Mouse (Mus musculus) heart, embryonic 16.5 days (tissue): ENCODE data around the gene Tdpoz2. TPM values are rescaled to one million over a fixed set of nuclear protein-coding genes. Genes with fewer than 3 reads are reported as not detected.

Source experiments
- polyA plus RNA-seq: library from polyadenylated mRNA; unstranded; fragments of >200 nt; fragmentation: Nextera tagmentation; extraction: Ambion mirVana; gene quantifications from 2 replicates; pipeline ENCODE4 v1.2.1, GENCODE M21; 2015

The Tdpoz2 gene
- polyA plus RNA-seq, 1 experiment from 2014 or later: not detected

Other genes with a start within 250 kb of the Tdpoz2 start
- gene Tchh, start 210.4 kb downstream of the Tdpoz2 start, polyA plus RNA-seq: 0.70 and 0.86 TPM in 2 replicates
- not detected in 2 replicates for gene Tchhl1, start 183.9 kb downstream of the Tdpoz2 start, polyA plus RNA-seq
- 709 and 778 TPM in 2 replicates for gene S100a11, start 132.2 kb downstream of the Tdpoz2 start, polyA plus RNA-seq
- 222 and 243 TPM in 2 replicates for gene S100a10, start 97.6 kb downstream of the Tdpoz2 start, polyA plus RNA-seq
- not detected in 2 replicates for gene Tdpoz1, start 23.6 kb upstream of the Tdpoz2 start, polyA plus RNA-seq
- not detected in 2 replicates for gene Gm37596, start 40.4 kb upstream of the Tdpoz2 start, polyA plus RNA-seq
- not detected in 2 replicates for gene Gm5773, start 120.3 kb upstream of the Tdpoz2 start, polyA plus RNA-seq
- not detected in 2 replicates for gene Tdpoz4, start 143.7 kb upstream of the Tdpoz2 start, polyA plus RNA-seq
- not detected in 2 replicates for gene Tdpoz3, start 173.3 kb upstream of the Tdpoz2 start, polyA plus RNA-seq